Mouse (Mus musculus) bone marrow, adult 2 months (tissue): Measurements from ENCODE around the gene Smim22.

Experiments
- CTCF ChIP-seq: fragments of 200-500 bp; IDR thresholded peaks from 2 replicates; pipeline ENCODE4 v1.5.1; 2011; ENCODE audit warnings: low read length, control low read depth; ENCODE audit not compliant: control insufficient read depth, insufficient read depth
- POLR2A ChIP-seq: fragments of 200-500 bp; IDR thresholded peaks from 2 replicates; pipeline ENCODE4 v1.6.1; 2011; ENCODE audit warnings: low read depth, mild to moderate bottlenecking, control low read depth, low read length, borderline replicate concordance; ENCODE audit not compliant: control insufficient read depth

- no peak for TF ChIP-seq CTCF
- TF ChIP-seq POLR2A, result no peak
Measured at GRCm38 (mm10) chr16:4971626-4972025, 35.5 kb upstream of the Smim22 start.
